Mouse (Mus musculus) stomach, embryonic 14.5 days (tissue): ENCODE data around the gene Capg. TPM values are rescaled to one million over a fixed set of nuclear protein-coding genes. Genes with fewer than 3 reads are reported as not detected.

Experiments used
- ATAC-seq: fragments of 200-750 bp; cut with Nextera tagmentation; 2 replicates; pipeline ENCODE4 v1.8.0; 2017; ENCODE audit warnings: low read depth, moderate TSS enrichment; ENCODE audit not compliant: insufficient number of reproducible peaks, insufficient read depth, low FRiP score
- H3K27ac ChIP-seq: fragments of 300-500 bp; sonication (generic); 2 replicates; pipeline ENCODE4 v1.5.1; 2014; ENCODE audit warnings: mild to moderate bottlenecking, low read length, moderate library complexity, mixed read lengths
- H3K27me3 ChIP-seq: fragments of 300-500 bp; sonication (generic); 2 replicates; pipeline ENCODE4 v1.6.1; 2014; ENCODE audit warnings: low read length, control low read depth, mixed read lengths; ENCODE audit not compliant: control insufficient read depth, insufficient read depth
- H3K36me3 ChIP-seq: fragments of 300-500 bp; sonication (generic); 2 replicates; pipeline ENCODE4 v1.6.1; 2014; ENCODE audit warnings: mild to moderate bottlenecking, control low read depth, low read length, moderate library complexity, mixed read lengths; ENCODE audit not compliant: control insufficient read depth, insufficient read depth
- H3K4me1 ChIP-seq: fragments of 300-500 bp; sonication (generic); 2 replicates; pipeline ENCODE4 v1.6.1; 2014; ENCODE audit warnings: low read length, control low read depth, mixed read lengths; ENCODE audit not compliant: control insufficient read depth, insufficient read depth
- H3K4me2 ChIP-seq: fragments of 300-500 bp; sonication (generic); replicated peaks from 2 replicates; pipeline ENCODE4 v1.6.1; 2014; ENCODE audit warnings: low read depth, low read length, control low read depth
- H3K4me3 ChIP-seq: fragments of 300-500 bp; sonication (generic); 2 replicates; pipeline ENCODE4 v1.5.1; 2014; ENCODE audit warnings: low read depth, low read length, control low read depth
- H3K9ac ChIP-seq: fragments of 300-500 bp; sonication (generic); replicated peaks from 2 replicates; pipeline ENCODE4 v1.6.1; 2014; ENCODE audit warnings: low read depth, mild to moderate bottlenecking, control low read depth, low read length, moderate library complexity, mixed read lengths
- H3K9me3 ChIP-seq: fragments of 300-500 bp; sonication (generic); 2 replicates; pipeline ENCODE4 v1.6.1; 2016; ENCODE audit warnings: low read depth, low read length, control low read depth; ENCODE audit not compliant: control insufficient read depth
- WGBS: fragments of 180-500 bp; shearing (Covaris S2); extraction: QIAGEN DNeasy Blood & Tissue Kit; methylation state at CpG from one replicate; pipeline ENCODE4 v1.1.7; 2014; 5-methylcytosine and 5-hydroxymethylcytosine counted together
- polyA plus RNA-seq: library from polyadenylated mRNA; unstranded; fragments of >200 nt; fragmentation: Nextera tagmentation; extraction: Ambion mirVana; gene quantifications from 2 replicates; pipeline ENCODE4 v1.2.1, GENCODE M21; 2014

Capg gene
- 82.6 and 85.0 TPM in 2 replicates for polyA plus RNA-seq

DNA sequence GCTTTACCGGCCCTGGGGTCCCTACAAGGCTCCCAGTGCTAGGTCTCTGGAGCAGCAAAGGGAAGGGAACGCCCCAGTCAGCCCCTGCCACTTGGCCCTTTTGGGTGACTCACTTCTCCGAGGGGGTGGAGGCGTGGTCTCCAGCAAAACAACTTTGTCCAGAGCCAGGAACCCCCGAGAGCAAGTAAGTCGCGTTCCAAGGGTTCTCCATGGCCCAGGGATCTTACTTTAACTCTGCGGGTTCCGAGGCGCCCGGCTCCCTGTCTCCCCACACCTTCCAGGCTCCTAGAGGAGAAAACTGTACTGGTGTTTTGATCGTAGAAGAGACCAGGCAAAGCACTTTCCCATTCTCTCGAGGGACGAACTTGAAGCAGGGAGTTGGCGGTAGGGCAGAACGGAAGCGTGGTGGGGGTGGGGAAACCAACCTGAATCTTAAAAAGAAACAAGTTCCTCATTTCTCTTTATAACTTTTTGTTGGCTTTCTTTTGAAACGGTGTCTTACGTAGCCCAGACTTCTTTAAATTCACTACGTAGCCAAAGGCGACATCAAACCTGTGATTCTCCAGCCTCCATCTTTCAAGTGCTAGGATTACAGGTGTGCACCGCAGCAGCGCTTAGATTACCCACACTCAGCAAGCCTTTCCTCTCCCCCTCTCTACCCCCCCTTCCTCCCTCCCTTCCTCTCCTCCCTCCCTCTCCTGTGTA lies at the start of gene Capg:
Capg (plus strand) TSS at position 109 of the 705 bp plus-strand sequence.
- Histone ChIP-seq H3K4me1 (peaks cover 7% of the 10 kb centered on the region; the same call in 1 of the 2 replicates), H3K36me3 (no peaks in the 10 kb centered on the region), H3K27ac (peak within 1 kb of the TSS; percentile 48; the same call in 1 of the 2 replicates), H3K27me3 (no peaks in the 10 kb centered on the region), H3K4me2 (peak within 1 kb of the TSS; percentile 65), H3K9ac (peak within 1 kb of the TSS; percentile 37; the same call in 1 of the 2 replicates), H3K9me3 (no peaks in the 10 kb centered on the region), H3K4me3 (peak within 1 kb of the TSS; percentile 32)
- 8% methylated on average over 23 of the region's 23 CpGs for WGBS
- ATAC-seq, result peak; percentile 68

DNA sequence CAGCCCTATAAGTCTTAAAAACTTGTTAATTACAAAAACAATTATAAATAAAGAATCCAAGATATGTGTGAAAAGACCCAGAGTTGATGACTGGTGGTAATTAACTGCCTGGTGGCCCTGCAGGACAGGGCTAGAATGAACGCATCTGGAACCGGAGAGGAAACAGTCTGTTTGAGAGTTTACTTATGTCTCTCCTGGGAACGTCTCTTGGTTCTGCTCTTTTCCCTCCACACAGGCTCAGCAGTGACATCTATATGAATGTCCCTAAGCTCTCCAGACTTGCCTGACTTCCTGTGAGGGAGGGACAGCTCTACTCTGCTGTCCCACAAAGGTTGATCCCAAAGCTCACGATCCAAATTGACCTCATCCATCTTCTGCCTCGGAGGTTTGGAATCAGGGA lies 45.2 kb upstream of the Capg start:
- WGBS, result 42% methylated on average over 5 of the region's 5 CpGs
- Histone ChIP-seq H3K9me3 (no peaks in the 10 kb centered on the region), H3K4me3 (no peak overlapping the region), H3K4me2 (no peak overlapping the region), H3K27ac (no peak overlapping the region), H3K36me3 (no peaks in the 10 kb centered on the region), H3K9ac (no peak overlapping the region), H3K4me1 (0 out of 2 replicates have a peak, but pooled peaks cover 6% of the 10 kb centered on the region), H3K27me3 (no peaks in the 10 kb centered on the region)
- ATAC-seq, result peak; percentile 33; the same call in 1 of the 2 replicates

GRCm38 (mm10) chr6:72503309-72503708 lies 40.9 kb upstream of the Capg start:
- ATAC-seq, result no peak
- no peaks in the 10 kb centered on the region for H3K27me3 ChIP-seq
- H3K4me1 ChIP-seq, result 0 out of 2 replicates have a peak, but pooled peaks cover 8% of the 10 kb centered on the region
- no peaks in the 10 kb centered on the region for H3K36me3 ChIP-seq
- no peak overlapping the region for H3K4me2 ChIP-seq
- no peak overlapping the region for H3K4me3 ChIP-seq
- H3K9ac ChIP-seq, result no peak overlapping the region
- H3K27ac ChIP-seq, result no peak overlapping the region
- no peaks in the 10 kb centered on the region for H3K9me3 ChIP-seq

DNA sequence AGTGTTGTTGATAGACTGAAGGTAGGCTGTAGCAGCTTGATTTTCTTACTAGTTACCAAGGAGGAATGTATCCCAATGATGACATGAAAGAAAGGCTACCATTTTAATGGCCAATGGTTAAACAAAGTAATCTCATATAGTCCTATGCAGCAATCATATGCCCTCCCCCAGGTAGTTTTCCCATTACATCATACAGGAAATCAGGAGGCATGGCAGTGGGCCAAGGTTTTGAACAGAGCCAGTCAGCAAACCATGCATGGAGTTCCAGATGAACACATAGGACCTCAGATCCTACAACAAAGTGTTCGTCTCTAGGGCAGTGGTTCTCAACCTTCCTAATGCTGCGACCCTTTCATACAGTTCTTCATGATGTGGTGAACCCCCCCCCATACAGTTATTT lies 40.3 kb upstream of the Capg start:
- H3K4me2 ChIP-seq, result no peak overlapping the region
- WGBS, result 84% methylated on average over 2 of the region's 2 CpGs
- no peak for ATAC-seq

DNA sequence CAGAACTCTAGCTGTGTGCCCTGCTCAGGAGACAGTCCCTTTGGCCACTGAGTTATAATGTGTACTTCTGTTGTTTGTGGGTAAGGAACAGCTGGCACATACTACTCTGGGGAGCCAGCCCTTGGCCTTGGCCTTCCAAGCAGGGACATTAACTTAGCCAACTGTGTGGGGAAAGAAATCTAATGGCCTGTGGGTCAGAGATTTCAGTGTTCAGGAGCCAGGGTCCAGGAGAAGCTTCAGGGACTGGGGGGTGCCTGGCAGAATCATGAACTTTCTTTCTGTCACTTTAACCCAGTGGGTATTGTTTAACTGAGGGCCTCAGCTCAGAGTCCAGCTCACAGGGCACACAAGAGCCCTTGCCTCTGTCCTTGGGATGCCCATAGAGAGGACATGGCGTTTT lies 38.1 kb upstream of the Capg start:
- Histone ChIP-seq H3K4me2 (no peak overlapping the region), H3K9me3 (no peaks in the 10 kb centered on the region), H3K36me3 (no peaks in the 10 kb centered on the region), H3K27ac (no peak overlapping the region), H3K4me3 (no peak overlapping the region), H3K4me1 (peaks cover 3% of the 10 kb centered on the region; the same call in 1 of the 2 replicates), H3K27me3 (no peaks in the 10 kb centered on the region), H3K9ac (no peak overlapping the region)
- ATAC-seq, result no peak
- WGBS, result 69% methylated on average over 1 of the region's 1 CpGs

More for the DNA sequence above, 40.3 kb upstream of the Capg start:
- Histone ChIP-seq H3K9me3 (no peaks in the 10 kb centered on the region), H3K36me3 (no peaks in the 10 kb centered on the region), H3K27ac (no peak overlapping the region), H3K27me3 (no peaks in the 10 kb centered on the region), H3K9ac (no peak overlapping the region), H3K4me3 (no peak overlapping the region), H3K4me1 (0 out of 2 replicates have a peak, but pooled peaks cover 5% of the 10 kb centered on the region)

DNA sequence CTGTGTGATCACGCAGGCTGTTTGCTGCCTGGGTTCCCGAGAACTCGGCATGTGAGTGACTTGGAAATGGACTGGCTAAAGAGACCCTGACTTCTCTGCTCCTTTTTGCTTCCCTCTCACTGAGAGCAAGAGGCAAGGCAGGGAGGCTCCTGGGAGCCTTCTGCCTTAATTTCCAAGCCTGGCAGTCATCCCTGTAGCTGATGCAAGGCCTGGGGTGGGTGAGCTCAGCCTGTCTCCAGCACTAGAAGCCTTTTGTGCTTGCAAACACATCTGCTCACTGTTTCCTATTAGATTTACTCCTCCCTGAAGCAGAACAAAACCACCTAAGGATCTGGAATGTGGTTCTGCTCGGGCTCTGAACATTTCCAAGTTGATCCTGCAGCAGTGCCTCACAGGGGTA lies 35.6 kb upstream of the Capg start:
- no peak for ATAC-seq
- 71% methylated on average over 4 of the region's 4 CpGs for WGBS
- H3K36me3 ChIP-seq, result no peaks in the 10 kb centered on the region

GRCm38 (mm10) chr6:72509872-72510435 lies 34.2 kb upstream of the Capg start:
- Histone ChIP-seq H3K27ac (no peak overlapping the region), H3K36me3 (no peaks in the 10 kb centered on the region), H3K9me3 (no peaks in the 10 kb centered on the region), H3K4me1 (peaks cover 7% of the 10 kb centered on the region; the same call in 1 of the 2 replicates), H3K27me3 (no peaks in the 10 kb centered on the region), H3K4me3 (no peak overlapping the region), H3K9ac (no peak overlapping the region), H3K4me2 (no peak overlapping the region)
- ATAC-seq, result no peak
- 80% methylated on average over 2 of the region's 2 CpGs for WGBS

More for the DNA sequence above, 35.6 kb upstream of the Capg start:
- Histone ChIP-seq H3K27ac (no peak overlapping the region), H3K4me2 (no peak overlapping the region), H3K4me3 (no peak overlapping the region), H3K9ac (no peak overlapping the region), H3K4me1 (peaks cover 10% of the 10 kb centered on the region; the same call in 1 of the 2 replicates), H3K9me3 (no peaks in the 10 kb centered on the region), H3K27me3 (no peaks in the 10 kb centered on the region)

GRCm38 (mm10) chr6:72510686-72511421 lies 33.3 kb upstream of the Capg start:
- WGBS, result 55% methylated on average over 6 of the region's 6 CpGs
- no peaks in the 10 kb centered on the region for H3K27me3 ChIP-seq
- no peak for ATAC-seq
- no peak overlapping the region for H3K9ac ChIP-seq
- no peaks in the 10 kb centered on the region for H3K36me3 ChIP-seq
- no peak overlapping the region for H3K4me3 ChIP-seq
- no peak overlapping the region for H3K4me2 ChIP-seq
- H3K9me3 ChIP-seq, result no peaks in the 10 kb centered on the region
- peaks cover 7% of the 10 kb centered on the region; the same call in 1 of the 2 replicates for H3K4me1 ChIP-seq
- peak overlapping the region; percentile 29; the same call in 1 of the 2 replicates for H3K27ac ChIP-seq
